Mouse (Mus musculus) lung, adult 2 months (tissue): ENCODE results near the gene Pola1. TPM values are rescaled to one million over a fixed set of nuclear protein-coding genes. Genes with fewer than 3 reads are reported as not detected.

Experiments used
- DNase-seq: peaks from one replicate; pipeline ENCODE4 v3.0.0; 2022
- H3K4me1 ChIP-seq: fragments of 200-500 bp; 2 replicates; pipeline ENCODE4 v1.6.1; 2011; ENCODE audit warnings: low read length; ENCODE audit not compliant: control insufficient read depth, insufficient read depth
- H3K4me3 ChIP-seq: fragments of 200-500 bp; replicated peaks from 2 replicates; pipeline ENCODE3; 2011; ENCODE audit warnings: low read depth, mild to moderate bottlenecking, control low read depth, low read length; ENCODE audit errors: extremely low read depth
- CTCF ChIP-seq: fragments of 200-500 bp; IDR thresholded peaks from 2 replicates; pipeline ENCODE4 v1.5.1; 2011; ENCODE audit warnings: mild to moderate bottlenecking, low read length, control low read depth; ENCODE audit not compliant: insufficient read depth
- POLR2A ChIP-seq: fragments of 200-500 bp; IDR thresholded peaks from 2 replicates; pipeline ENCODE4 v1.6.1; 2011; ENCODE audit warnings: low read depth, mild to moderate bottlenecking, control low read depth, low read length, borderline replicate concordance; ENCODE audit errors: extremely low read depth
- WGBS: fragments of 180-500 bp; shearing (Covaris S2); methylation state at CpG from one replicate; pipeline ENCODE4 v1.1.7; 2018; 5-methylcytosine and 5-hydroxymethylcytosine counted together
- polyA plus RNA-seq: library from polyadenylated mRNA; depleted of rRNA; stranded (reverse); fragments of >200 nt; gene quantifications from 2 replicates; pipeline ENCODE4 v1.2.3, GENCODE M21; 2012; rRNA removed

Pola1 gene
- 0.27 and 0.53 TPM in 2 replicates for polyA plus RNA-seq

DNA sequence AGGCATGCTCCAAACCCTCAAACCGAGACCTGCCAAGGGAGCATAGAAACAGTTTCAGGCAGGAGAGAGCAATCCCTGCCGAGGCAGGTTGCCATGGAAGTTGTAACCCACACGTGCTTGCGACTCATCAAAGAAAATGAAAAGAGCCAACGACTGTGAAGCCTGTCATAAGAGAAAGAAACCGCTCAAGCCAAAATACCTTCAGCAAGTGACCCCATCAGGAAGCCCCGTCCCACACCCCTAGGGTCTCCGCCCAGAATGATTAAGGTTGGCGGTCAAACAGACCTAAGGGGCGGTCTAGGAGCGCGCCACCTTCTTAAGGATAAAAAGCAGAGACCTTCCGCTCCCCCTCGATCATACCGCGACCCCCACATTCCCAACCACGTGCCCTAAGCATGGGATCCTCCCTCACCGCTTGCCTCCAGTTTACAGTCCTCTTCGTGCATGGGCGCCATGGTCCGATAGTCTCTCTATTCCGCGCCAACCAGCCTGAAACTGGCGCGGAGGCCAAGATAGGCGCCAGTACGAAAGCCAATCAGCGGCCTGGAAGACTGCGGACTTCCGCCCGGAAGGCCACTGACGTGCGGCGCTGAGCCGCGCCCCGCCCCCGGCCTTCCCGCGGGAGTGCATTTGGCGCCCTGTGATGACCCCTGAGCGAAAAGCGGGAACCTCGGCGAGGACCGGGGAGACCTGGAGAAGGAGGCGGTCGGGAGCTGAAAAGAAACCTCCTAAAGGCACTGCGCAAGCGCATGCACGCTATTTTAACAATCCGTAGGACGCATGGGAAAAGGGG lies at the start of gene Pola1:
Gene Pola1, minus strand, starts transcription at position 499 of the 793 bp plus-strand sequence.
- 27% methylated on average over 53 of the region's 53 CpGs for WGBS

GRCm38 (mm10) chrX:93676228-93676627 lies 44.3 kb upstream of the Pola1 start:
- Histone ChIP-seq H3K4me3 (no peak overlapping the region), H3K4me1 (no peaks in the 10 kb centered on the region)
- 66% methylated on average over 2 of the region's 2 CpGs for WGBS
- no peak for DNase-seq
- TF ChIP-seq POLR2A = no peak

More for the DNA sequence above, at the start of gene Pola1:
- H3K4me3 ChIP-seq = peak within 1 kb of the TSS; percentile 100
- H3K4me1 ChIP-seq = peaks cover 2% of the 10 kb centered on the region; the same call in 1 of the 2 replicates
- no peak for TF ChIP-seq CTCF
- peak; percentile 37; the same call in 1 of the 2 replicates for TF ChIP-seq POLR2A
- peak; percentile 71 for DNase-seq

DNA sequence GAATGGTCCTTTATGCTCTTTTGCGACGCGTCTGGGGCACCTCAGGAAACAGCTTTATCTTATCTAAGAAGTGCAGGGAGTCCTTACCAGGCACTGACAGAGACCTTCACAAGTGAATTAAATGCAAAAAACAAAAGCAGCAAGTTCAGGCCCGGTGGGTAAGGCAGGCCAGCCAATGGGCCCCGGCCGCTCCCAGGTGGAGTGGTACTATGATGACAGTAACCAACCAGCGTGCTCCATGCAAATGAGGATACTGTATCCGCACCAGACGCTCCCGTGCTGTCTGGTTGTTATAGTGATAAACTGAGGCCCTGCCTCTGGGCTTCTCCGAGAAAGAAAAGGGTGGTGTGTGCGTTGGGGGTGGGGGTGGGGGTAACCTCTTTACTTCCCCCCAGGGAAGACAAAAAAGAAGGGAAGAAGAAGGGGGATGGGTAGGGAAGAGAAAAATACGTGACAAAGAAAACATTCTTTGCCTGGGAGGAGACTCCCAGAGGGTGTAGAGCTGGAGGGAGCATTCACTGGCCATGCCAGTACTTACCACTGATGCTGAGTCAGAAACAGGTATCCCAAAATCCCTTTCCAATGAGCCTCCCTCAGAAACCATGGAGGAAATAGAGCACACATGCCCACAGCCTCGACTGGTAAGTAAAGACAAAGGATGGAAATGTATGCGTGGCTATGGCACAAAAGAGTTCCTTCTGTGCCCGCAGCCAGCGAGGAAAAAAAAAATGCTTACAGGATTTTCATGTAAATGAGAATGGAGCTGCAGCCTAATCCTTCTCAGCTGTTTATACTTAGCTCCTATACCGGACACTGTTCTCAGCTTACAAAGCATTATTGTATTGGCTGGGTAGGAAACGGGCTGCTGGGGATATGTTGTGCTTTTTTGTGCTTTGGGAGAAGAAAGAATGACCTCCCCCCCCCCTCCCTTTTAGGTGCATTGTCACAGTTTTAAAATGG lies 43.2 kb upstream of the Pola1 start:
- 23% methylated on average over 19 of the region's 19 CpGs for WGBS
- Histone ChIP-seq H3K4me3 (no peak overlapping the region), H3K4me1 (no peaks in the 10 kb centered on the region)
- DNase-seq = peak; percentile 9
- TF ChIP-seq POLR2A = no peak
- no peak for TF ChIP-seq CTCF

- Histone ChIP-seq H3K4me1 (no peaks in the 10 kb centered on the region), H3K4me3 (no peak overlapping the region)
- TF ChIP-seq CTCF (no peak), POLR2A (no peak)
- DNase-seq = no peak
- WGBS = 54% methylated on average over 3 of the region's 3 CpGs
Observed at GRCm38 (mm10) chrX:93674432-93674831, 42.5 kb upstream of the Pola1 start.

- H3K4me1 ChIP-seq = no peaks in the 10 kb centered on the region
- 72% methylated on average over 4 of the region's 4 CpGs for WGBS
- TF ChIP-seq POLR2A (no peak), CTCF (no peak)
- no peak overlapping the region for H3K4me3 ChIP-seq
- no peak for DNase-seq
Observed at GRCm38 (mm10) chrX:93664787-93665186, 32.8 kb upstream of the Pola1 start.

DNA sequence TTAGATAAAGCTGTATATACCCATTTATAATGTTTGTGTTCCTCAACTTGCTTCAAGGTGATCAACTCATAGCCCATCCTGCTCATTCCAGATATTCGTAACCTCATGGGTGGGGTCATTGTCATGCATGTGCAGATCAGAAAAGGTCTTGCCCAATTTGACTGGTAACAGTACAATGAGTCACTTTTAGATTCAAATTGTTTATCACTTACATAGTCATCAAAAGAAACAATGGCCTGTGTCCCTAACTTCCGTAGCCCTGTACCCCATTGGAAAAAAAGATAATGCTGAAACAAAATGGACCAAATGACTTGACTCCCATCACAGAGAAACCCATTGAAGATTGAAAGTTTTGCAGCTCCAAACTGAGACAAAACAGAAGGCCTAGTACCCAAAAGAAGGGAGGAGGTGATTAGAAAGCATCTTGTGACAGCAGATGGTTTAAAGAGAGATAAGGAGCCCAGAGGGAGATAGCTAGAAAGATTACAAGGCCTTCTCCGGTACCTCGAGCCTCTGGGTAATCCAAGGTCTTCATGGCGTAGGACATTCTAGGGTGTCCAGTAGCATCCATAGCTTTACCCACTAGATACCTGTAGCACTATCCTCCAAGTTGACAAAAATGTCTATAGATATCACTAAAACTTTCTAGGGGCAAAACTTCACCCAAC lies 32.1 kb upstream of the Pola1 start:
- DNase-seq = no peak
- TF ChIP-seq CTCF (no peak), POLR2A (no peak)
- WGBS = 83% methylated on average over 5 of the region's 5 CpGs

GRCm38 (mm10) chrX:93655153-93655552 lies 23.2 kb upstream of the Pola1 start:
- WGBS = 74% methylated on average over 5 of the region's 5 CpGs
- DNase-seq = no peak
- H3K4me3 ChIP-seq = no peak overlapping the region
- H3K4me1 ChIP-seq = no peaks in the 10 kb centered on the region
- TF ChIP-seq CTCF = no peak
- TF ChIP-seq POLR2A = no peak

More for the DNA sequence above, 32.1 kb upstream of the Pola1 start:
- Histone ChIP-seq H3K4me1 (no peaks in the 10 kb centered on the region), H3K4me3 (no peak overlapping the region)

GRCm38 (mm10) chrX:93654218-93655002 lies 22.5 kb upstream of the Pola1 start, which contains the start of gene Pcyt1b:
Gene Pcyt1b, plus strand, starts transcription at chrX:93654863.
- no peak for TF ChIP-seq POLR2A
- TF ChIP-seq CTCF = no peak
- DNase-seq = no peak
- H3K4me1 ChIP-seq = no peaks in the 10 kb centered on the region
- WGBS = 32% methylated on average over 3 of the region's 3 CpGs
- no peak within 1 kb of the TSS for H3K4me3 ChIP-seq
